Mouse (Mus musculus): Measurements from ENCODE around the gene Phf19.

Phf19 gene

DNA sequence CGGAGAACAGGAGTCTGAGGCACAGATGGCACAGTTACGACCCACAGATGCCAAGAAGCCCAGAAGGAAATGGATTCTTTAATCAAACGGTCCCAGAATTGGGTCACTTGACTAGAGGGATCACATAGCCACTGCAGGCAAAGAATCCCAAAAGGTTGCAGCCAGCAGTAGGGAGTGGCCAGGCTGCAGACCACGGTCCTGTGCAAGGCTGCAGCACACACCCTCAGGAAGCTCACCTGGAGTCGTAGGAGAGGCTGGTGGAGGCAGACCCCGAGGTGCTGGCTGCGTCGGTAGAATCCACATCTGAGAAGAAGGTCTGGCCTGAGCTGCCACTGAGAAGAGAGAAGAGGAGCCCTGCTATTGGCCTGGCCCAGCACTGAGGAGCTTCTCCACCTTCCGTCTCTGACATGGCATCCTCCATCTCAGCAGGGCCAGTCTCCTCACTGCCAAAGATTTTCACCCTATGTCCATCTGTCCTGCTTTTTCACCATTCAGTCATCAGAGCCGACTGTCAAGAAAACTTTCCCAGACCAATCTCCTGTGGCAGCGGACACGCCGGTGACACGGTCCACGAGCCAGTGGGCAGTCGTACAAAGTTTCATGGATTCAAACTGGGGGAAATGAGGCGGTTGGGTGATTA lies 16.9 kb downstream of the Phf19 start:
- peak; percentile 75 for DNase-seq (ENCODE audit: low read depth, low spot score)

DNA sequence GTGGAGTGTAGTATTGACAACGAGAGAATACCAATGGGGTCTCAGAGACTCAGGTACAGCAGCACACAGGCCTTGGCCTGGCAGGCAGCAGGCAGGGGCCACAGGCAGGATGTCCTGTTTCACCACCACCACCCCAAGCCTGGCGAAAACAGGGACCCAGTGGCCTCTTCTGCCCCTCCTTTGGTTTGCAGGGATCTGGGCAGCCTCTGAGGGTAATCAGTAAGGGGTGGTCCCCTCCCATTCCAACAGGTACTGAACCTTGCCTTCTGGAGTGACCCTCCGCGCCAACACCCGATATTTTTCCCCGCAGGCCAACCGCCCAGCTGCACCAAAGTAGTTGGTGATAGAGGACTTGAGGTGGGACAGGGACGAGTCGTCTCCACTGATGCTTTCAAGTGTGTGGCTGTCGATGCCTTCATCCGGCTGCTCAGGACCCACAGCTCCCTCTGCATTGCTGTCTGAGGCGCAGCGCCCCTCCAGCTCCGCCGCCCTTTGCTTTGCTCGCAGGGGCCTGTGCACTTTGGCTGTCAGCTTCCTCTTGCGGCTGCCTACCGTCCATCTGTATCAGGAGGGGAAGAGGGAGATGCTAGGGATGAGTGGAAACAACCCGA lies 18.2 kb downstream of the Phf19 start:
- DNase-seq (ENCODE audit: low read depth, low spot score), result no peak

DNA sequence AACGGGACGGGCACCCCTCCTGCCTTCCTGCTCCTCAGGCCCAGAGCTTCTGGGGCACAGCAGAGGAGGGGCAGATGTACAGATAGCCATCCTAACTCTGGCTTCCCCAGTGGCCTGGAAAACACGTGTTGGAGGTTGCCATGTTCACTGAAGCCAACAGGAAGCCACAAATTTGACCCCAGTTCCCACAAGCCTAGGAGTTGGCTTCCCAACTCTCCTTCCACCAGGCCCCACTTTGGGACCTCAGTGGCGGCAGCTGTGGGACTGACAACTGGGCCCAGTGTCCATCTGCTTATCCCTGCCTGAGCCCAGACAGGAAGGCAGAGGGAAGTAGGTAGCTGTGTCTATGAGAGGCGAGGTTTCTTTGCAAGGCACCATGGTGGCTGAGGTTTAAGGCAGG lies 19.9 kb downstream of the Phf19 start:
- DNase-seq (ENCODE audit: low read depth, low spot score), result no peak

DNA sequence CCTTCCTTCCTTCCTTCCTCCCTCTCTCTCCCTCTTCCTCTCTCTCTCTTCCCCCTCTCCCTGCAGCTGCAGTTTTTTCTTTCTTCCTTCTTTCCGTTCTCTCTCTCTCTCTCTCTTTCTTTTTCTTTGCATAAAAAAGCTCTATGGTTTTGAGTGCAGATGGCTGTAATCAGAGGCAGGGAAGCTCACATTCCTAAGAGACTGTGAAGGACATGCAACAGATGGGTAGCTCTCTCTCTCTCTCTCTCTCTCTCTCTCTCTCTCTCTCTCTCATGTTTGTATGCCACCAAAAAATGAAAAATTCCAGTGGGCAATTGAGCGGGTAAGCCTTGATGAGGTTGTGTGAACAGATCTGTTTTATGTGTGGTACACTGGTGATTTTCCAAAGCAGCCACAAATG lies 29.6 kb downstream of the Phf19 start:
- no peak for DNase-seq (ENCODE audit: low read depth, low spot score)

DNA sequence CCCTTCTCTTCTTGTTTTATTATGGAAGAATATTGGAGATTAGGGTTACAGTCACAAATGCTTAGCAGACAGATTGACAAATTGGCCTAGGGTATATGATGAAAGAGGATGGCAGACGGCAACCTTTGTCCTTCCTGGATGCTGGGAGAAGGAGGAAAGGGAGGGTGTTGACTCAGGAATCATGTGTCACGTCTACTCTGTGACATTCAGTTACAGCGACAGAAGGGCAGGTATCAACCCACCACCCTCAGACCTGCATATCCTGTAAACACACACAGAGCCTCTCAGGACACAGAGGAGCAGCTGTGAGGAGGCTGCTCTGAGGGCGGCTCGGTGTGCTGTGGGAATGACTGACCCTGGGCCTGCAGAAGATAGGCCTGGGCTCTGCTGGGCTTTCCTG lies 30.6 kb downstream of the Phf19 start:
- no peak for DNase-seq (ENCODE audit: low read depth, low spot score)

DNA sequence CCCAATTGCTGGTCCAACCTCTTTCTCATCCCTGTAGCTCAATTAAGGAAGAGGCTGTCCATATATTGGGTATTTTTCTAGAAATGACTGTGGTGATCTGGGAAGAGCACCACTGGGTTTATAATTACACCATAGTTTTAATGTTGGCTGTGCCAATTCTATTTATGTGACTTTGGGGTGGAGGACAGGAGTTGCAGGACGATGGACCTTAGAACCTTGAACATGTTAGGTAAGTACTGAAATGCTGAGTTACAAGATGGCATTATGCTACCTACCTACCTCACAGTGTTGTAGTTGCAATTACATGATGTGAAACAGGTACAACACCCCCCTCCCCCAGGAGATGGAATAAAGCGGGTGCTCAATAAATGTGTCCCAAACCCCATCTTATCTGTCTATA lies 31.1 kb downstream of the Phf19 start:
- DNase-seq (ENCODE audit: low read depth, low spot score), result no peak

DNA sequence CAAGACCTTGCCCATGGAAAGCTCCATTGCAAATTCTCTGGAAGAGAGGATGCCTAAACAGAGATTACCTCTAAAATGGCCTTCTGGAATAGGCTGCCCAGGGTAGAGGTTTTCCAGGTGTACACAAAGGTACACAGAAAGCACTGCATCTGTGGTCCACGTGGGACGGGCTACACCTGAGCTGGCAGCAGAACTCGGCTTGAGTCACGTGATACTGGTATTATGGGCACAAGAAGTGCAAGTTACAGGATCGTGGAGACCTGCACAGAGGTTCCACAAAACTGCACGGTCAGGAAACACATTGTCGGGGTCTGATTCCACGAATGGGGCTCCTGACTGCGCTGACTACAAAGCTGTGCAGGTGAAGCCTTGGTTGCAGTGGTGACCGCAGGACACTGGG lies 33.8 kb downstream of the Phf19 start:
- no peak for DNase-seq (ENCODE audit: low read depth, low spot score)

DNA sequence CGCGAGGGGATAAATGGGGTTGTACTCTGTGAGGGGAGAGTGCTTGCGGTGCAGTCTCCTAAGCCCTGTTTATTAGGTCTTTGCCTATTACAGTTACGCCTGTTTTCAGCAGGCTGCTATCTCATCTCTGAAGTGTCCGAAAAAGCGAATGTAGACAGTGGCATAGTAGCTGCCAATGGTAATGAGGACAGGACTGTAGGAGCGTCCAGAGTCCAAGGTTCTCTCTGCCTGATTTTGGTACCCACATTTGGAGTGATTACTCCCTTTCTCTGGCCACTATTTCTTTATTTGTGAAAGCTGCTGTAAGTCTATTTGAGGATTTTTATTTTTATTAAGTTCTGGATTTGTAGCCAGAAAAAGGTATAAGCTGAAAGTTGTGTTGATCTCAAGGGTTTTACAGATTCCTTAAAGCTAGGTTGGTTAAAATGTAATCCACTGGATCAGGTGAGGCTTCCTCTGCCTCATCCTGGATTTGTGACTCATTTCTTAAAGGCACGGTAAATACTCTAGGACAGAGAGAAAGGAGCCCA lies 38.9 kb downstream of the Phf19 start, which contains the start of gene Psmd5:
Psmd5 (minus strand) TSS at position 153 of the 530 bp plus-strand sequence.
- no peak for DNase-seq (ENCODE audit: low read depth, low spot score)

DNA sequence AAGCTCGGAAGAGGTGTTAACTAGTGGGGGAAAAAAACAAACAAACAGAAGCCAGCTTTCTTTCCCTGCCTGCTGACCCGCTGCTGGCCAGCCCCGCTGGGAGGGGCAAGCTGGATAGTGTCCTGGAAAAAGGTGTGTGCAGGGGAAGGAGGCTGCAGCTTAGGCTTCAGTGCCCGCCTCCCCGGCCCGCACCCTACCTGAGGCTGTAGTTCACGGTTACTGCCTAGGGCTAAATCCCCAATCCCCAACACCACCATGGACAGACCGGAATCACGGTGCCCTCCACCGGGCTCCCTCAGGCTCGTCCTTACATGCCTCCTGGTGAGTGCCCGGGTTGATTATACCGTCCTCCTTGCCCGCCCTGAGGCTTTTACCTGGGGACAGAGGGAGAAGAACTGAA lies 39.6 kb downstream of the Phf19 start, which contains the start of gene Cutal:
Cutal (plus strand) TSS at position 126 of the 400 bp plus-strand sequence.
- DNase-seq (ENCODE audit: low read depth, low spot score), result no peak

DNA sequence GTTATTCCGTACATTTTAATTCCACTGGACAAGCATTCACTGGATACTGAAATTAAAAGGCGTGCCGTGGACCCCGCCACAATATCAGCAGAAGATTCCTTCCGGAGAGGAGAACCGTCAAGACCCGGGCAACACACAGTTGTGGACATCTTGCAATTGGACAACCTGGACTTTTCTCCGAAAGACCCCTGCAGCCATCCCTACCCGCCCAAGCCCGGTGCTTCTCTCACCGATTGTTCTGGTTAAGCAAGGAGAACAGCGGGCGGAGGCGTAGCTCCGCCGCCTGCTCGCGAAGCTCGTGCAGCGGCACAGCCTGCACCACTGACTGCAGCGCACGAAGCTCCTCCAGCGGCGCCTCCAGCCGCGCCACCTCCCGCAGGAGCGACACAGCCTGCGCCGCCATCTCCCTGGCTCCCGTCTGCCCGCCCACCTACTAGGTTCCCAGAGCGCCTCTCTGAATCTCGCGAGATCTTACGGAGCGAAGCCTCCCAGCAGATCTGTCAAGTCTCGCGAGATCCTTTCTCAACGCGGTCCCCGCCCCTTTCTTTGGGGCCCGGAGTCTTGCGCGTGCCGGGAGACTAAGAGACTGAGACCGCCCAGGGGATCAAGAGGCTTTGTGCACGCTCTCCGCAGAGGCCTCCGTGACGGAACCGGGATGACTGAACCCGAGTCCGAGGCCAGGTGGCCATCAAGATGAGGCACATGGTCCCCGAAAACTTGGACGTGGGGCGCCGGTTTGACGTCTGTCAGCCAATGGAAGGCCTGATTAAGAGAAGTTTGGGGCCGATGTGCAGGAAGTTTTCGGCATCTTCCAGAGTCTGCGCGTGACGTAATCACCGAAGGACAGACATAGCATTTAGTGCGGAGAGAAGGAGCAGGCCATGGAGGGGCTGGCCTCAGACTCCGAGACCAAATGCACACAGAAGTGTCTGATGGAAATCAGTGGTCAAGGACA lies 43.0 kb downstream of the Phf19 start:
- peak; percentile 99 for DNase-seq (ENCODE audit: low read depth, low spot score)

DNA sequence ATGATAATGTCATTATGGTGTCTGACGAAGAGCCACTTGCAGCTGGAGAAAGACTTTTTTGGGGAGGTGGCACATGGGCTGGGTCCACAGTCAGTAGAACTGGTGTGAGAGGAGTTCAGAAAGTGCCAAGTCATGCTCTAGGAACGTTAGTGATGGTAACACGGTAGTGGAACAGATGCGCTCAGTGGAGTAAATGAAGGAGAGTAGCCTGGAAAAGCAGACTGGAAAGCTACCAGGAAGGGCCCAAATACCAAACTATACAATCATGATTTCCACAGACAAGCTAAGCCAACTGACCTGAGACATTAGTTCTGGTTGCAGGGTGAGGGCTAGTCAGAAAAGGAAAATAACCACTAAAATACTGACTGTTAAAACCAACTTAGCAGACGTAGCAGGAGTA lies 44.1 kb downstream of the Phf19 start:
- peak; percentile 27 for DNase-seq (ENCODE audit: low read depth, low spot score)

DNA sequence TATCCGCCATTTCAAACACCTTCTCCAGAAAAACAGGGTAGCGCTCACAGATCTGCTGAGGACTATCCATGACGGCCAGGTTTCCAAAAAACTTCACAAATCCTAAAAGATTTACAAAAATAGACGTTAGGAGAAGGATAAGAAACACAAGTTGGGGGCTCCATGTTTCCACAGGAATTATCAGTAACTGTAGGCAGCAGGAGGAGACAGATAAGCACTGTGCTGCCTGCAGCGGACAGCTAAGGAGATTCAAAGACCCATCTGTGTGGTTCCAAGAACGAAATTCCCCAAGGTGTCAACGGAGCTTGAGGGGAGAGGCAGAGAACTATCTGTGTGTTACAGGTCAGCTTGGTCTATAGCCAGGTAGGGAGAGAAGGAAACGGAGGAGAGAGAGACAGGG lies 56.1 kb downstream of the Phf19 start:
- no peak for DNase-seq (ENCODE audit: low read depth, low spot score)

DNA sequence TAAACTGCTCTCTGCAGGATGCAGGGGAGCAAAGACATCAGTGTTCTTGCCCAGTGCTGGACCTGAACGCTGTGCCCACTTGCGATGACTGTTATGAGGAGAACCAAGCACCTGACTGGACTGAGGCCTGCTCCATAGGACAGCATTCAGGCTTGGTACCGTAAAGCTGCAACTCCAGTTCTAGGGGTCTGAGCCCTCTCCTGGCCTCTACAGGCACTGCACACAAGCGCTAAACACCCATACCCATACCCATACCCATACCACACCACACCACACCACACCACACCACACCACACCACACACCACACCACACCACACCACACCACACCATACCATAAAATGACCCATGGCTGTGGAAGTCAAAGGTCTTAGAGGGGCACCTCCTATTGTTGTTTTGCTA lies 58.6 kb downstream of the Phf19 start:
- DNase-seq (ENCODE audit: low read depth, low spot score), result no peak

DNA sequence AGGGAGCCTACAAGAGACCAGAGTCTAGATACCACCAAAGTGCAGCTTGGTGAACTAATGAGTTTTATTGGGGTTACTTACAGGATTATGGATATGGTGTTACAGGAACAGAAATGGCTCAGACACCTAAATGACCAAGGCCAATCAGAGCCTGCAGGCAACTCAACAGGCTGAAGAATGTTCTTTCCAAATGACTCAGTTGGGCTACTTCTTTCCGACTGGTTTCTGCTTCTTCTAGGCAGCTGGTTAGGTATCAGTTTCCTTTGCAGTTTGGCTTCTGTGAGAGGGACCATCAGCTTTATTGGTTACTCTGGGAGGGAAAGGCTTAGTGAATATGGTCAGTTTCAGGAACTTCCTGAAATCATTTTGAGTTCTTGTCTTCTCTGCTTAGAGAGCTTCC lies 66.1 kb downstream of the Phf19 start:
- DNase-seq (ENCODE audit: low read depth, low spot score), result no peak

Measured in brain, adult 2 months (tissue).